Mouse (Mus musculus) cerebellum, postnatal 36 days (tissue): Measurements from ENCODE around the gene Fam43b.
A peak's percentile ranks its signal among the peaks of the same experiment; 100 is the strongest.

Experiments
- DNase-seq, 2 experiments: peaks; one replicate each; pipeline ENCODE4 v3.0.0; 2021 to 2022; ENCODE audit warnings: mixed read lengths in 2 of 2

The Fam43b gene

GRCm38 (mm10) chr4:138393703-138394102, 2.6 kb downstream of the Fam43b start:
- DNase-seq = no peak

GRCm38 (mm10) chr4:138383789-138384188, 12.5 kb downstream of the Fam43b start:
- no peak for DNase-seq

DNA sequence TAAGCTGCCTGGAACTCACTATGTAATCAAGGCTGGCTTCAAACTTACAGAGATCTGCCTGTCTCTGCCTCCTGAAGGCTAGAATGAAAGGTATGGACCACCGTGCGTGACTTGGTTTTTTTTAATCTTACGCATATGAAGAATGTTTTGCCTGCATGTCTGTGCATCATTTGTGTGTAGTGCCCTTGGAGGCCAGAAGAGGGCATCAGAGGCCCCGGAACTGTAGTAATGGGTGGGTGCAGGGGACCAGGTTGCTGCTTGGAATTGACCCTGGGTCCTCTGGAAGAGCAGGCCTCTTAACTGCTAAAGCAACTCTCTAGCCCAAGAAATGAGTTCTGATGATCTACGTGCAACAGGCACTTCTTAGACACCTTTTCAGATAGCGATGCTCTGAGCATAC, 13.9 kb downstream of the Fam43b start:
- no peak for DNase-seq

DNA sequence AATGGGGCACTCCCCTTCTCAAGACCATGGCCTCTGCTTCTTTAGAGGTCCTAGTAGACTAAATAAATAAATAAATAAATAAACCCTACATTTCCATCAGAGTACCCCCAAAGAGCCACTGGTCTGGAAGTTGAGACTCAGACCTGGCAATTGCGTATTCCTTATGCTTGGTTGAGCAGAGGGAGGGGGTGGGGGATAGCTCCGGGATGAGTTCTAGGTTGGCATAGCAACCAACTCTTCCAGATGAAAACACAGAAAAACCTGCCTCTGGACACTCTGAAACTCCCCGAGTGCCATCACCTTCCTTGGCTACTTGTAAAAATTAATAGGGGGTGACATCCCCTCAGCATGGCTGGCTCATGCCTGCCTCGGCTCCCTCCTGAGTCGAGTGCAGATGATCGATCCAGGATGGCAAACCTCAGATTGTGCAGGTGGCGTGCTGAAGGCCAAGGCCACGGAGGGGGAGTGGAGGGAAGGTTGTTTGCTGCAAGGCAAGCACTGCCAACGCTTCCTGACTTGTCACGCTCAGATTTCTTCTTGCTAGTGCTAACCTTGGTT, 16.1 kb downstream of the Fam43b start:
- no peak for DNase-seq

- peak; percentile 87 to 89 for DNase-seq
Observed at GRCm38 (mm10) chr4:138379091-138379840, 17.1 kb downstream of the Fam43b start.

DNA sequence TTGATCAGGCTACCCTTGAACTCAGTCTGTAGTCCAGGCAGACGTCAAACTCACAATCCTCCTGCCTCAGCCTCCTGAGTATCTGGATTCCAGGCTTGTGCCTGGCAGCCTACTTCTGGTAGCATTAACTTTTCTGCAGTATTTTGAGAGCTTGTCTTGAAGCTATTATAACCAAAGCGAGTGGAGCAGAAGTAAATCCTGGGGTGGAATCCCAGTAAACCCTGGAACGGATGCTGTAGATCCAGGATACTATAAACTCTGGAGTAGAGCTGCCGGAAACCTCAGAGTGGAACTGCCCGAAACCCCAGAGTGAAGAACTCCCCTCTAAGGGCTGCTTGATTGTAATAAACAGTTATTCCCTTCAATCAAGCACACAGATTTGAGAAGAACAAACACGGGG, 18.8 kb downstream of the Fam43b start:
- DNase-seq = peak; percentile 26 to 37

DNA sequence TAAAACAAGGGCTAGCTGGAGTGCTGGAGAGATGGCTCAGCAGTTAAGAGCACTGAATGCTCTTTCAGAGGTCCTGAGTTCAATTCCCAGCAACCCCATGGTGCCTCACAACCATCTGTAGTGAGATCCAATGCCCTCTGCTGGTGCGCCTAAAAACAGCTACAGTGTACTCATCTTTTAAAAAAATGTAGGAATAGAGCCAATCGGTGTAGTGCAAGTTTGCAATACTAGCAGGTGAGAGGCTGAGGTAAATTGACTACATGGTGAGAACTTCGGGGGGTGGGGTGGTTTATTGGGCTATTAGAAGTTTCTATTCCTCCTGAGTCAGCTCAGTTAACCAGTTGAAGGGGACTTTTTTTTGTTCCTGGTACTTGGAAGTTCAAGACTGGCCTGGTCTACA, 21.2 kb downstream of the Fam43b start:
- no peak for DNase-seq

- DNase-seq = no peak
Observed at GRCm38 (mm10) chr4:138370996-138371516, 25.3 kb downstream of the Fam43b start.

- DNase-seq = no peak
Observed at GRCm38 (mm10) chr4:138368498-138369260, 27.6 kb downstream of the Fam43b start.

- DNase-seq = peak; percentile 59 to 70
Observed at GRCm38 (mm10) chr4:138367641-138368497, 28.5 kb downstream of the Fam43b start, which contains the start of gene Cda. Gene Cda, minus strand, starts transcription at chr4:138367992.

- no peak for DNase-seq
Observed at GRCm38 (mm10) chr4:138366561-138366960, 29.8 kb downstream of the Fam43b start.

DNA sequence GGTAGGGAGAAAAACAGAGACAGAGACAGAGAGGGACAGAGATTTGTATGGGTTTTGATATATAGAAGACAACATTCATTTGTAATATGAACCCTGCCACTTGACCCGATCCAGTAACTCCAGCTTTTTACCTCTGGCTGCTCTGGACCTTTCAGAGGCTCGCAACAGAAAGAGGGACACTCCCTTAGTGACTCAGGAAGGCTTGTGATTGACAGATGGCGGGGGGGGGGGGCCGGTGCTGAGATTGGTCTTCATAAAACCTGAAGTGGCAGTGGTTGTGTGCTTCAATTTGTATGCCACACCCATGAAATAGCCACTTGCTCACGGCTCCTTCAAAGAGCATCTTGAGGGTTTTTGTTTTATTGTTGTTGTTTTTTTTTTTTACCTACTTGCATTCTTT, 32.8 kb downstream of the Fam43b start:
- no peak for DNase-seq

- DNase-seq = no peak
Observed at GRCm38 (mm10) chr4:138362883-138363282, 33.4 kb downstream of the Fam43b start.

- DNase-seq = peak; percentile 38 to 41
Observed at GRCm38 (mm10) chr4:138361370-138361821, 34.9 kb downstream of the Fam43b start.

DNA sequence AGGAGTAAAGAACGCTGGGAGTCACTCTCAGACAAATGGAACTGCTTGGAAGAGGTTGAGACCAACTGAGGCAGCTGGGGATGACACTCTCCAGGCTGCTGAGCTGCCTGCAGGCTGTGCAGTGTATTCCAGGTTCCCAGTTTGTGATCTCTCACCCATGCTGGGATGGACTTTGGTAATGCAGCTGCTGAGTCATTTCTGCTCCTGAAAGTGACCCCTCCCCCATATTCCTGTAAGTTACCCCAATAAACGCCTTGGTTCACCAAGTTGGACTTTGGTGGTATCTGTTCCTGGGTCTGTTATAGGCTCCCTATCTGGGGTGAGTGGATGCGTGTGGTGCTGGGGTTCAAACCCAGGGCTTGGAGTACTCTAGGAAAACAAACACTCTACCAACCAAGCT, 38.2 kb downstream of the Fam43b start:
- no peak for DNase-seq

DNA sequence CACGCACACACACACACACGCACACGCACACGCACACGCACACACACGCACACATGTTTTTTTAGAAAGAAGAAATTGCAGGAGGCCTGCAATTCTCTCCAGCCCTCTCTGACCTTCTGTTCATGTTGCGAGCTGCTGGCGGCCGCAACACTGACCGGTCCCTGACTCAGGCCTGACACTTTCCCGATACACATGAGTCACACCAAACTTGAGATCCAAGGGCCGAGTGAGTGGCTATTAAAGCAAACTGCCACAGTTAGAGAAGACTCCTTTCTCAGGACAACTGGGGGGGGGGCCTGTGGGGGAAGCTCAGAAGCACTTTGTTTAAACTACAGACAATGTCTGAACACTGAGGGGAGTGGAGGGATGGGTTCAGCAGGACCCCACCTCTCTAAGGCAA, 39.8 kb downstream of the Fam43b start:
- no peak for DNase-seq

DNA sequence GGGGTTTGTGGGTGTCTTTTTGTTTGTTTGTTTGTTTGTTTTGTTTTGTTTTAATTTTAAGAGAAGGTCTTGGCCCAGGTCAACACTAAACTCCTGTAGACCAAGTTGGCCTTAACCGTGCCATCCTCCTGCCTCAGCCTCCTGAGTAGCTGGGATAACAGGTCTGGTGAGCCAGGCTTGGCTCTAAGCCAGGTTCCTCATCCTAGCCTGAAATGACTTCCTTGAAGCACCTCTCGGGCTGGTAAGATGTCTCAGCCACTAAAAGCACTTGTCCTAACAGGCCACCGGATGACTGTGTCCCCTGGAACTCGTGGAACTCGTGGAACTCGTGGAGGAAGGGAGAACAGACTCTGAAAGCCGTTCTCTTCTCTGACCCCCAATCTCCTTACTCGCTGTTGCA, 40.2 kb downstream of the Fam43b start:
- DNase-seq = no peak

- no peak for DNase-seq
Observed at GRCm38 (mm10) chr4:138355496-138355895, 40.8 kb downstream of the Fam43b start.

GRCm38 (mm10) chr4:138353438-138354171, 42.7 kb downstream of the Fam43b start:
- no peak for DNase-seq

DNA sequence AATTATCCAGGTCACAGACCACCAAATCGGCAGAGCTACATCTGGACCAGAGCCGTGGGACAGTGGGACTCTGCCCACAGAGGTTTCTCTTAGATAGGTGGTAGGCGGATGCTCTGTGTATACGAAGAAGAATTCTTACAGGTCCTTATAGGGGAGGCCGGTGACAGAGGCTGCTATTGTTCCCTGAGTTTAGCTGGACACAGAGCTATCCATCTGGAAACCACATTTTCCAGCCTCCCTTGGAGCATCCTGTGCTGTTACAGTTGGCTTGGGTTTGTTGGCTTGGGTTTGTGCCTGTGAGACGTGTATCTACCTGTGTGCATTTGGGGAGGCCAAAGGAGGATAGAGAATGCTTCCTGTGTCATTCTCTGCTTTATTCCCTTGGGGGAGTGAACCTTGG, 43.6 kb downstream of the Fam43b start:
- no peak for DNase-seq

GRCm38 (mm10) chr4:138351821-138352220, 44.5 kb downstream of the Fam43b start:
- DNase-seq = no peak

GRCm38 (mm10) chr4:138348716-138349115, 47.6 kb downstream of the Fam43b start:
- DNase-seq = no peak
